Mouse (Mus musculus): ENCODE results near the gene Sim1.

- TF ChIP-seq POLR2A (IDR thresholded peaks at IDR 0.05; ENCODE audit: borderline replicate concordance, extremely low read depth, insufficient read depth, insufficient read length, poor library complexity, severe bottlenecking): no peak
- no peak for TF ChIP-seq CTCF (IDR thresholded peaks at IDR 0.05; ENCODE audit: borderline replicate concordance, extremely low read depth, insufficient read depth, insufficient read length)
Observed at GRCm38 (mm10) chr10:51015362-51015761, 120.8 kb downstream of the Sim1 start.
